ENCODE assay signal across 20 mouse cellular contexts in the genomic region with DNA sequence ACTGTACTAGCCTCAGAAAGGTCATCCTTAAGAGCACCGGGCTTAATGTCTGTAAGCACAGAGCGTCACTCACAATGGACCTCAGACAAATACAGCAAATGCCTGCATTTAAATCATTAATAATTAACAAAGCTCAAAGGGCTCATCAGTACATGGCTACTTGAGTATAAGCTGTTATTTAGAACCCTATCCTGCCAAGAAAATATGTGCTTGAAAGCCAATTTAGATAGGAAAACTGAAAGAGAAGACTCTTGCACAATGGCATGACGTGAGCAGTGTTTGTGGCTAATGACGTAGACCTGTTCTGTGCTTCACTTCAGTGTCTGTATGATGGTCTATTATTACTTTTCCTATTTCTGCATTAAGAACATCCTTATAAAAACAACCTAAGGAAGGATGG.
"Had no signal": no experiment of that assay in that cellular context is flagged by ENCODE, and none has a peak within 500 bp of the region (broad histone marks: within the 10 kb centered on the region; RNA-seq: fewer than 3 reads in every experiment).

No protein-coding gene starts in this region.

- H3K9me3 ChIP-seq: limb, embryonic 12.5 days; limb, embryonic 15.5 days; liver, embryonic 13.5 days; midbrain, embryonic 13.5 days; neural tube, embryonic 13.5 days; stomach, embryonic 15.5 days had no signal

- H3K27me3 ChIP-seq: limb, embryonic 12.5 days; limb, embryonic 15.5 days; liver, embryonic 13.5 days; megakaryocyte, embryonic 14.5 days; midbrain, embryonic 13.5 days; neural tube, embryonic 13.5 days; stomach, embryonic 15.5 days had no signal

- H3K4me1 ChIP-seq: limb, embryonic 12.5 days; limb, embryonic 15.5 days; liver, embryonic 13.5 days; megakaryocyte, embryonic 14.5 days; midbrain, embryonic 10.5 days; midbrain, embryonic 13.5 days; stomach, embryonic 15.5 days had no signal

- H3K4me3 ChIP-seq: limb, embryonic 12.5 days; limb, embryonic 15.5 days; liver, embryonic 13.5 days; megakaryocyte, embryonic 14.5 days; midbrain, embryonic 10.5 days; midbrain, embryonic 13.5 days; myocyte; neural tube, embryonic 13.5 days; stomach, embryonic 15.5 days had no signal

- DNase-seq: kidney, adult 9 months; kidney, postnatal 14 days; kidney, postnatal 4 days; left cerebral cortex, postnatal 4 days; liver, embryonic 13.5 days; lung, adult 2 months; retina, postnatal 1 day; right cerebral cortex, postnatal 25 days; spleen, adult 18-20 months; thymus, postnatal 25 days had no signal

- ATAC-seq: midbrain, embryonic 13.5 days; midbrain, embryonic 16.5 days had no signal

- H3K27ac ChIP-seq: limb, embryonic 12.5 days; limb, embryonic 15.5 days; liver, embryonic 13.5 days; macrophage; midbrain, embryonic 10.5 days; midbrain, embryonic 13.5 days; neural tube, embryonic 13.5 days; stomach, embryonic 15.5 days had no signal

- H3K4me2 ChIP-seq: limb, embryonic 12.5 days; limb, embryonic 15.5 days; liver, embryonic 13.5 days; midbrain, embryonic 13.5 days; neural tube, embryonic 13.5 days; stomach, embryonic 15.5 days had no signal

- H3K36me3 ChIP-seq: limb, embryonic 12.5 days; limb, embryonic 15.5 days; liver, embryonic 13.5 days; midbrain, embryonic 10.5 days; midbrain, embryonic 13.5 days; neural tube, embryonic 13.5 days; stomach, embryonic 15.5 days had no signal

- H3K9ac ChIP-seq: limb, embryonic 12.5 days; limb, embryonic 15.5 days; liver, embryonic 13.5 days; midbrain, embryonic 13.5 days; neural tube, embryonic 13.5 days; stomach, embryonic 15.5 days had no signal
